Mouse (Mus musculus) heart, embryonic 14.5 days (tissue): ENCODE results near the gene Fam53b. TPM values are rescaled to one million over a fixed set of nuclear protein-coding genes. Genes with fewer than 3 reads are reported as not detected.

Experiments used
- ATAC-seq: fragments of 200-750 bp; cut with Nextera tagmentation; 2 replicates; pipeline ENCODE4 v1.8.0; 2017; ENCODE audit warnings: low read depth, moderate TSS enrichment; ENCODE audit not compliant: insufficient number of reproducible peaks, insufficient read depth, low FRiP score
- H3K27ac ChIP-seq, 2 experiments: fragments of 200-500 bp in 1 of 2; fragments of 300-500 bp in 1 of 2; sonication (generic) in 1 of 2; replicated peaks in 1 of 2; 2 replicates each; pipeline ENCODE4 v1.5.1; 2012 to 2014; ENCODE audit warnings: low read depth in 2 of 2, low read length in 2 of 2, control low read depth in 1 of 2, mild to moderate bottlenecking in 1 of 2, mixed read lengths in 1 of 2; ENCODE audit not compliant: control insufficient read depth in 1 of 2, insufficient read depth in 1 of 2
- H3K27me3 ChIP-seq: fragments of 300-500 bp; sonication (generic); 2 replicates; pipeline ENCODE4 v1.6.1; 2014; ENCODE audit warnings: mild to moderate bottlenecking, low read length, control low read depth; ENCODE audit not compliant: control insufficient read depth, insufficient read depth
- H3K36me3 ChIP-seq: fragments of 300-500 bp; sonication (generic); 2 replicates; pipeline ENCODE4 v1.6.1; 2014; ENCODE audit warnings: mild to moderate bottlenecking, control low read depth, low read length, mixed read lengths; ENCODE audit not compliant: control insufficient read depth, insufficient read depth
- H3K4me1 ChIP-seq, 2 experiments: fragments of 200-500 bp in 1 of 2; fragments of 300-500 bp in 1 of 2; sonication (generic) in 1 of 2; 2 replicates each; pipeline ENCODE4 v1.6.1; 2012 to 2014; ENCODE audit warnings: low read length in 2 of 2, control low read depth in 1 of 2, mixed read lengths in 1 of 2; ENCODE audit not compliant: control insufficient read depth in 2 of 2, insufficient read depth in 2 of 2
- H3K4me2 ChIP-seq: fragments of 300-500 bp; sonication (generic); 2 replicates; pipeline ENCODE4 v1.6.1; 2014; ENCODE audit warnings: mild to moderate bottlenecking, low read length
- H3K4me3 ChIP-seq, 2 experiments: fragments of 200-500 bp in 1 of 2; fragments of 300-500 bp in 1 of 2; sonication (generic) in 1 of 2; 2 replicates each; pipeline ENCODE4 v1.5.1; 2012 to 2014; ENCODE audit warnings: low read length in 2 of 2, mild to moderate bottlenecking in 2 of 2, control low read depth in 1 of 2, low read depth in 1 of 2, moderate library complexity in 1 of 2; ENCODE audit not compliant: control insufficient read depth in 1 of 2, insufficient read depth in 1 of 2
- H3K9ac ChIP-seq: fragments of 300-500 bp; sonication (generic); 2 replicates; pipeline ENCODE4 v1.6.1; 2014; ENCODE audit warnings: mild to moderate bottlenecking, low read length
- H3K9me3 ChIP-seq: fragments of 300-500 bp; sonication (generic); 2 replicates; pipeline ENCODE4 v1.6.1; 2016; ENCODE audit warnings: low read length, control low read depth; ENCODE audit not compliant: control insufficient read depth
- WGBS: fragments of 180-500 bp; shearing (Covaris S2); extraction: QIAGEN DNeasy Blood & Tissue Kit; methylation state at CpG from one replicate; pipeline ENCODE4 v1.1.7; 2014; 5-methylcytosine and 5-hydroxymethylcytosine counted together
- polyA plus RNA-seq: library from polyadenylated mRNA; unstranded; fragments of >200 nt; fragmentation: Nextera tagmentation; extraction: Ambion mirVana; gene quantifications from 2 replicates; pipeline ENCODE4 v1.2.1, GENCODE M21; 2014

Gene Fam53b
- polyA plus RNA-seq, 1 experiment from 2014 or later = 15.4 TPM

GRCm38 (mm10) chr7:132764896-132765491 lies 48.7 kb downstream of the Fam53b start:
- H3K9ac ChIP-seq = no peak overlapping the region
- H3K4me1 ChIP-seq = peaks cover 8 to 22% of the 10 kb centered on the region in 2 experiments; a peak in 3 of 4 replicates
- H3K36me3 ChIP-seq = peaks cover 20% of the 10 kb centered on the region
- no peak for ATAC-seq
- H3K4me2 ChIP-seq = no peak overlapping the region
- no peak overlapping the region for H3K4me3 ChIP-seq
- H3K27me3 ChIP-seq = no peaks in the 10 kb centered on the region
- H3K9me3 ChIP-seq = no peaks in the 10 kb centered on the region
- H3K27ac ChIP-seq = 0 out of 4 replicates have a peak overlapping the region, but pooled peaks of 1 of the 2 experiments have one; percentile 15
- WGBS = 65% methylated on average over 4 of the region's 4 CpGs

- H3K36me3 ChIP-seq = peaks cover 22% of the 10 kb centered on the region
- ATAC-seq = no peak
- 94% methylated on average over 4 of the region's 4 CpGs for WGBS
- no peak overlapping the region for H3K4me2 ChIP-seq
- no peak overlapping the region for H3K9ac ChIP-seq
- H3K27ac ChIP-seq = no peak overlapping the region
- H3K4me3 ChIP-seq = no peak overlapping the region
- H3K4me1 ChIP-seq = peaks cover 8 to 22% of the 10 kb centered on the region in 2 experiments; a peak in 3 of 4 replicates
- H3K9me3 ChIP-seq = no peaks in the 10 kb centered on the region
- no peaks in the 10 kb centered on the region for H3K27me3 ChIP-seq
Measured at GRCm38 (mm10) chr7:132764314-132764713, 49.4 kb downstream of the Fam53b start.

GRCm38 (mm10) chr7:132763911-132764310 lies 49.8 kb downstream of the Fam53b start:
- 86% methylated on average over 5 of the region's 5 CpGs for WGBS
- Histone ChIP-seq H3K9ac (no peak overlapping the region), H3K36me3 (peaks cover 23% of the 10 kb centered on the region), H3K4me2 (no peak overlapping the region), H3K4me3 (no peak overlapping the region), H3K27me3 (no peaks in the 10 kb centered on the region), H3K4me1 (peaks cover 8 to 22% of the 10 kb centered on the region in 2 experiments; a peak in 3 of 4 replicates), H3K27ac (no peak overlapping the region), H3K9me3 (no peaks in the 10 kb centered on the region)
- no peak for ATAC-seq

DNA sequence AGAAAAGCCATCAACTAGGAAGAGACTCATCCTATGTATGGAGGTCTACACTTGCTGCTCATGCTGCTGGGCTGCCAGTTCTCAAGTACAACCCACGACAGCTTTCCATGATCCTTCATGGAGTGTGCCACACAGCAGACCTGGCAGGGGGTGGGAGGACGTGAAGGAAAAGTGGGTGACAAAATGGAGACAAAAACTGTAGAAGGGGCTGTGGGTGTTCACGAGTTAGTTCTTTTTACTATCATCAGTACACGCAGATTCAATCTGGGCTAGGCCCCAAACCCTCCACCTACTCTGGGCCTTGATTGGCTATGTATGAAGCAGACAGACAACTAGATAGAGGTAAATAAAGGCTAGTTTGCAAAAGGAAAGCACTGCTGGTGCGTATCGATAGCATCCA lies 50.3 kb downstream of the Fam53b start:
- Histone ChIP-seq H3K4me3 (no peak overlapping the region), H3K9ac (no peak overlapping the region), H3K27ac (no peak overlapping the region), H3K4me1 (peaks cover 8 to 22% of the 10 kb centered on the region in 2 experiments; a peak in 3 of 4 replicates), H3K9me3 (no peaks in the 10 kb centered on the region), H3K36me3 (peaks cover 29% of the 10 kb centered on the region), H3K27me3 (no peaks in the 10 kb centered on the region), H3K4me2 (no peak overlapping the region)
- no peak for ATAC-seq
- WGBS = 90% methylated on average over 6 of the region's 6 CpGs

GRCm38 (mm10) chr7:132761409-132761808 lies 52.3 kb downstream of the Fam53b start:
- ATAC-seq = no peak
- no peak overlapping the region for H3K4me2 ChIP-seq
- H3K27ac ChIP-seq = no peak overlapping the region
- H3K4me1 ChIP-seq = peaks cover 2 to 16% of the 10 kb centered on the region in 2 experiments; a peak in 3 of 4 replicates
- 81% methylated on average over 2 of the region's 2 CpGs for WGBS
- peaks cover 43% of the 10 kb centered on the region for H3K36me3 ChIP-seq
- H3K9ac ChIP-seq = no peak overlapping the region
- no peaks in the 10 kb centered on the region for H3K27me3 ChIP-seq
- H3K4me3 ChIP-seq = no peak overlapping the region
- H3K9me3 ChIP-seq = no peaks in the 10 kb centered on the region

GRCm38 (mm10) chr7:132760589-132761180 lies 53.0 kb downstream of the Fam53b start:
- H3K9me3 ChIP-seq = no peaks in the 10 kb centered on the region
- H3K9ac ChIP-seq = no peak overlapping the region
- 93% methylated on average over 6 of the region's 6 CpGs for WGBS
- H3K36me3 ChIP-seq = peaks cover 43% of the 10 kb centered on the region
- no peak overlapping the region for H3K4me2 ChIP-seq
- no peaks in the 10 kb centered on the region for H3K27me3 ChIP-seq
- H3K4me3 ChIP-seq = no peak overlapping the region
- peaks cover 2 to 8% of the 10 kb centered on the region in 2 experiments; a peak in 3 of 4 replicates for H3K4me1 ChIP-seq
- ATAC-seq = no peak
- no peak overlapping the region for H3K27ac ChIP-seq

- H3K4me2 ChIP-seq = no peak overlapping the region
- no peak overlapping the region for H3K4me3 ChIP-seq
- H3K9me3 ChIP-seq = no peaks in the 10 kb centered on the region
- peaks cover 2 to 7% of the 10 kb centered on the region in 2 experiments for H3K4me1 ChIP-seq
- H3K36me3 ChIP-seq = peaks cover 43% of the 10 kb centered on the region
- no peak for ATAC-seq
- no peaks in the 10 kb centered on the region for H3K27me3 ChIP-seq
- 93% methylated on average over 6 of the region's 6 CpGs for WGBS
- no peak overlapping the region for H3K27ac ChIP-seq
- H3K9ac ChIP-seq = no peak overlapping the region
Measured at GRCm38 (mm10) chr7:132759926-132760325, 53.8 kb downstream of the Fam53b start.
